Mouse (Mus musculus) kidney, postnatal 25 days (tissue): ENCODE measurements at regions not wholly inside any gene's neighbourhood (a gene's known extent, or its start where the extent isn't known, plus 50 kb on each side); places are given as distances from the start of the nearest gene placed in this dataset.

Source experiments
- DNase-seq, 2 experiments: peaks; one replicate each; pipeline ENCODE4 v3.0.0; 2021; ENCODE audit warnings: mixed read lengths in 2 of 2

DNA sequence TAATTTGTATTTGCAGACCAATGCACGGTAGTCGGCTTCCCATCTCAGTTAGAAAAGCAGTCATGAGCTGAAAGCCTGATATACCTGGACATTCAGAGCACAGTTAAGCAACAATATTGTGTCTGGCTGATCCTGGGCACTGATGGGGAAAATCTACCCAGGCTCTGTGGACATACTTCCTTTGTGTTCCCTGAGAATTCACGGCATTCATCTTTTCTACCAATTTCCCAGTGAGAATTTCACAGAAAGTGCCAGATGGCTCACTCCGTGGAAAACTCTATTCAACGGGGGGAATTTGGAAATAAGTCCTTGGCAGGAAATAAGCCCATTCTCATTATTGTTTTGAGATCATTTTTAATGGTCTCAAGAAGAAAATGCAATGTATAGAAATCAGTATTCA, 484.6 kb upstream of the Chrm3 start:
- DNase-seq: no peak

DNA sequence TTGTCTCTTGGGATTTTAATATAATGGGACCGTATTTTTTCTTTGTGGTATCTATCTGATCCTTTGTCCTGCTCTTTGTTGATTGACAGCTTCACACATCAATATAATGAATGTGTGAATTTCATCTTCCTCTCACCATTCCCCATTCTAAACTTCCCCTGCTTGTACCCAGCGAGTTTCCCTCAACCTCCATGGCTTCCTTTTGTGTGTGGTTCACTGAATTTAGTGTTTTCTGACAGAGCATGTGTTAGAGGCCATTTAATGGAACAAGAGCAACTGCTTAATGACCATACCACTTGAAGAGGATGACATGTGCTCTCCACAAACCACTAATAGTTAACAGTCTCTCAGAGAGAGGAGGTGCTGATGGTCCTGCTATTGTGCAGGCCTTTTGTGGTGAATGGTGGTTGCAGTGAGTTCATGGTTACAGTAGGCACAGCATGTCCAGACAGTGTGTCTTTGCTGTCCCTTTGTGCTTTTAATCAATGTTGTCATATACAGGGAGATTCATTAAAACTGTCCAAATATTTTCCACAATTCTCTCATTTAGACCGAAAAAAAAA, 438.8 kb upstream of the Chrm3 start:
- no peak for DNase-seq
